Mouse (Mus musculus) forebrain, embryonic 16.5 days (tissue): ENCODE data around the gene 2410004B18Rik. TPM values are rescaled to one million over a fixed set of nuclear protein-coding genes. Genes with fewer than 3 reads are reported as not detected.
A peak's percentile ranks its signal among the peaks of the same experiment; 100 is the strongest.

Source experiments
- ATAC-seq: fragments of 200-750 bp; cut with Nextera tagmentation; 2 replicates; pipeline ENCODE4 v1.8.0; 2017; ENCODE audit warnings: mild to moderate bottlenecking, moderate library complexity
- H3K27ac ChIP-seq: fragments of 300-500 bp; sonication (generic); 2 replicates; pipeline ENCODE4 v1.5.1; 2014; ENCODE audit warnings: low read length, control low read depth
- H3K27me3 ChIP-seq: fragments of 300-500 bp; sonication (generic); replicated peaks from 2 replicates; pipeline ENCODE4 v1.6.1; 2014; ENCODE audit warnings: low read length; ENCODE audit not compliant: control insufficient read depth, insufficient read depth
- H3K36me3 ChIP-seq: fragments of 300-500 bp; sonication (generic); 2 replicates; pipeline ENCODE4 v1.6.1; 2014; ENCODE audit not compliant: control insufficient read depth, insufficient read depth
- H3K4me1 ChIP-seq: fragments of 300-500 bp; sonication (generic); replicated peaks from 2 replicates; pipeline ENCODE4 v1.6.1; 2014; ENCODE audit warnings: low read length; ENCODE audit not compliant: control insufficient read depth, insufficient read depth
- H3K4me2 ChIP-seq: fragments of 300-500 bp; sonication (generic); 2 replicates; pipeline ENCODE4 v1.6.1; 2014; ENCODE audit warnings: mild to moderate bottlenecking, low read length, control low read depth
- H3K4me3 ChIP-seq: fragments of 300-500 bp; sonication (generic); replicated peaks from 2 replicates; pipeline ENCODE4 v1.5.1; 2014; ENCODE audit warnings: mild to moderate bottlenecking, low read length, control low read depth
- H3K9ac ChIP-seq: fragments of 300-500 bp; sonication (generic); replicated peaks from 2 replicates; pipeline ENCODE4 v1.6.1; 2014; ENCODE audit warnings: low read depth, low read length, control low read depth
- H3K9me3 ChIP-seq: fragments of 300-500 bp; sonication (generic); 2 replicates; pipeline ENCODE4 v1.6.1; 2016; ENCODE audit warnings: low read length; ENCODE audit not compliant: control insufficient read depth
- WGBS: fragments of 180-500 bp; shearing (Covaris S2); extraction: QIAGEN DNeasy Blood & Tissue Kit; methylation state at CpG from one replicate; pipeline ENCODE4 v1.1.7; 2014; 5-methylcytosine and 5-hydroxymethylcytosine counted together
- polyA plus RNA-seq: library from polyadenylated mRNA; unstranded; fragments of >200 nt; fragmentation: Nextera tagmentation; extraction: Ambion mirVana; gene quantifications from 2 replicates; pipeline ENCODE4 v1.2.1, GENCODE M21; 2015

The 2410004B18Rik gene
- polyA plus RNA-seq, 1 experiment from 2014 or later, result 75.8 TPM

DNA sequence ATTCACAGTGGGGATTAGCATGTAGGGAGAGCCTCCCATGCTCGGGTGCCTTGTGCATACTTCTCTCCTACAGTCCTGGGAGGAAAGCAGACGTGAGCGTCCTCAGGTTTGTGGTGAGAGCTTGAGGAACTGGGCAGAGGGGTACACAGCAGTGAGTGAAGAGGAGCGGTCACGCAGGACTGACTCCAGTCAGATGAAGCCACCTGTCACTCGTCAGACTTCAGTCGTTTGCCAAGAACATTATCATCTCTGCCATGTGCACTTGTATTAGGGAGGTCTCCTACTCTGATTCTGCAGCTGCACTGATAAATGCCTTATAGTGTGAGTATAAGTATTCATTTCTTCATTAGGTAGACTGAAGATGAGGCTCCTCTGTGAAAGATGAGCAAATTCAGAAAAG is 6.5 kb downstream of the 2410004B18Rik start:
- Histone ChIP-seq H3K27me3 (no peaks in the 10 kb centered on the region), H3K27ac (no peak overlapping the region), H3K9ac (no peak overlapping the region), H3K4me2 (no peak overlapping the region), H3K4me1 (peaks cover 25% of the 10 kb centered on the region), H3K36me3 (peaks cover 11% of the 10 kb centered on the region), H3K9me3 (no peaks in the 10 kb centered on the region), H3K4me3 (no peak overlapping the region)
- WGBS, result 87% methylated on average over 7 of the region's 7 CpGs
- no peak for ATAC-seq

GRCm38 (mm10) chr3:145945904-145946303 is 8.1 kb downstream of the 2410004B18Rik start:
- Histone ChIP-seq H3K9ac (no peak overlapping the region), H3K27me3 (peaks cover 2% of the 10 kb centered on the region), H3K4me2 (no peak overlapping the region), H3K9me3 (no peaks in the 10 kb centered on the region), H3K36me3 (peaks cover 8% of the 10 kb centered on the region), H3K4me1 (peaks cover 18% of the 10 kb centered on the region), H3K27ac (no peak overlapping the region), H3K4me3 (no peak overlapping the region)
- WGBS, result 89% methylated on average over 3 of the region's 3 CpGs
- ATAC-seq, result no peak

DNA sequence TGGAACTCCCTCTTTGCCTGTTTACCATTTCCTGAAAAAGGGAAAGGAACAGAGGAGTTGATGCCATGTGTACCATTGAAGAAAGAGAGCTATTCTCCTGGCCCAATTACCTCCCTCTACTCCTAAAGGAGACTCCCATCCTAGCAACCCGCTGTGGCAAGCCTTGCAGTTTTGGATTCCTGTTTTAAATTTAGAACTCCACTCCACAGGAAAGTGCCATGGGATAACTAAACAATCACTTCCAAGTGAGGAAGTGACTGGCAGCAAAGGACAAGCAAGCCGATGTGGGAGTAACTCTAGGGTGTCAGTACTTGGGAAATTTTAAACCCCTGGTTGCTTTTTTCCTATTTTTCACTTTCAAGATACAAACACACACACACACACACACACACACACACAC is 8.8 kb downstream of the 2410004B18Rik start:
- Histone ChIP-seq H3K4me3 (no peak overlapping the region), H3K27ac (no peak overlapping the region), H3K36me3 (peaks cover 8% of the 10 kb centered on the region), H3K4me2 (no peak overlapping the region), H3K4me1 (peaks cover 13% of the 10 kb centered on the region), H3K27me3 (peaks cover 2% of the 10 kb centered on the region), H3K9ac (no peak overlapping the region), H3K9me3 (no peaks in the 10 kb centered on the region)
- WGBS, result 64% methylated on average over 2 of the region's 2 CpGs
- no peak for ATAC-seq

- ATAC-seq, result peak; percentile 62
These were observed 9.9 kb downstream of the 2410004B18Rik start for GRCm38 (mm10) chr3:145947539-145948204.

GRCm38 (mm10) chr3:145950034-145950814 is 12.4 kb downstream of the 2410004B18Rik start:
- WGBS, result 7% methylated on average over 15 of the region's 15 CpGs
- peak; percentile 87 for ATAC-seq
- Histone ChIP-seq H3K36me3 (no peaks in the 10 kb centered on the region), H3K9ac (no peak overlapping the region), H3K27ac (no peak overlapping the region), H3K9me3 (no peaks in the 10 kb centered on the region), H3K27me3 (peaks cover 2% of the 10 kb centered on the region), H3K4me3 (peak overlapping the region; percentile 5), H3K4me1 (peaks cover 5% of the 10 kb centered on the region), H3K4me2 (peak overlapping the region; percentile 43)

More at GRCm38 (mm10) chr3:145947539-145948204, 9.9 kb downstream of the 2410004B18Rik start:
- WGBS, result 15% methylated on average over 6 of the region's 6 CpGs
- H3K4me2 ChIP-seq, result no peak overlapping the region
- H3K27ac ChIP-seq, result no peak overlapping the region
- no peak overlapping the region for H3K4me3 ChIP-seq
- H3K9me3 ChIP-seq, result no peaks in the 10 kb centered on the region
- no peak overlapping the region for H3K9ac ChIP-seq
- peaks cover 2% of the 10 kb centered on the region for H3K27me3 ChIP-seq
- H3K4me1 ChIP-seq, result peaks cover 7% of the 10 kb centered on the region
- peaks cover 8% of the 10 kb centered on the region for H3K36me3 ChIP-seq

DNA sequence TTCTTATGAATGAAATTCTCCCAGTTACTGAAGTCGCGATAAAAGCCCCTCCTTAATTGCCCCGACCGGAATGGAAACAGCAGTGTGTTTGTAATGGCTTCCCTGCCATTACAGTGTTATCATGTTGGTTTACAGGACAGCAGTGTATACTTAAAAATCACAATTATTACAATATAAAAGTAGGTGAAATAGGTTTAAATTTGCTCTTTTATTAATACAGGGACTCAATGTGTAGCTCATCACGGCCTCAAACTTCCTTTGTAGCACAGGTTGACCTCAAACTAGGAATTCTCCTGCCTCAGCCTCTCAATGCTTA is 13.0 kb downstream of the 2410004B18Rik start:
- no peak overlapping the region for H3K4me2 ChIP-seq
- no peak overlapping the region for H3K27ac ChIP-seq
- H3K27me3 ChIP-seq, result peaks cover 2% of the 10 kb centered on the region
- WGBS, result 41% methylated on average over 5 of the region's 5 CpGs
- ATAC-seq, result no peak
- no peaks in the 10 kb centered on the region for H3K36me3 ChIP-seq
- H3K9me3 ChIP-seq, result no peaks in the 10 kb centered on the region
- peaks cover 5% of the 10 kb centered on the region for H3K4me1 ChIP-seq
- no peak overlapping the region for H3K9ac ChIP-seq
- no peak overlapping the region for H3K4me3 ChIP-seq

DNA sequence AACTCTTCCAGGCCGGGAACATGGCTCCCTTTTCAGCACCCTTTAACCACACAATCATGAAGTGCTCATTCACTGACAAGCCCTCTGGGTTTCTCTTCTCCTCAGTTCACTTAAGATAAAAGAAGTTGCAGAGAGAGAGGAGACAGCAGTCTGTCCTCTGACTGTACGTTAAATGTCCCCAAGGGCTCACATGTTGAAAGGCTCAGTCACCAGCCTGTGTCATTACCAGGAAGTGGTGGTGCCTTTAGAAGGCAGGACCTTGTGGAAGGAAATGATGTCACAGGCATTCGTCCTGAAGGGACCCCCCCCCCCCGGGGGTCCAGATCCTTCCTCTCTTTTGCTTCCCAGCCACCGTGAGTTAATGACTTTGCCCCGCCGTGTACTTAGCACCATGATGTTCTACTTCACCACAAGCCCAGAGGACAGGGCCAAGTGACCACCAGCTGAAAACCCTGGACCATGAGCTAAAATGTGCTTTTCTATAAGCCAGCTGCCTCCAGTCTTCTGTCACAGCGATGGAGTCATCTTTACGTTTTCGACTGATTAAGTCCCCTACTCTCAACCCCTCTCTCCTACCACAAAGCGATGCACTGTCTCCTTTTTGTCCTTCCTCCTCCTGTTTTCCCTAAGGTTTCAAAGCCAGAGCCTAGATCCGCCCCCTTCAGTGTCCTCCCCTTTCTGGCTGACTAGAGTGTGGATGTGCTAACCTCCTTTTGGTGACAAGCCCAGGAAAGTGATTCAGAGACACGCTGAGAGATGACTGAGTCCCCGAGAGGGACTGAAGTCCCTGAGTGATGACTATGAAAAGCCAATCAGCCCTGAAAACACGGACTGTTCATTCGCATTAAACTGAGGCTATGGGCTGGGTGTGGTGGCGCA is 13.7 kb downstream of the 2410004B18Rik start:
- Histone ChIP-seq H3K4me3 (no peak overlapping the region), H3K27me3 (peaks cover 2% of the 10 kb centered on the region), H3K27ac (no peak overlapping the region), H3K9ac (no peak overlapping the region), H3K4me2 (no peak overlapping the region), H3K36me3 (no peaks in the 10 kb centered on the region), H3K4me1 (peaks cover 5% of the 10 kb centered on the region), H3K9me3 (no peaks in the 10 kb centered on the region)
- no peak for ATAC-seq
- 76% methylated on average over 17 of the region's 17 CpGs for WGBS

GRCm38 (mm10) chr3:145952945-145953344 is 15.1 kb downstream of the 2410004B18Rik start:
- no peak for ATAC-seq
- H3K4me3 ChIP-seq, result no peak overlapping the region
- peaks cover 2% of the 10 kb centered on the region for H3K27me3 ChIP-seq
- H3K27ac ChIP-seq, result no peak overlapping the region
- H3K4me2 ChIP-seq, result no peak overlapping the region
- H3K4me1 ChIP-seq, result peaks cover 5% of the 10 kb centered on the region
- WGBS, result 91% methylated on average over 7 of the region's 7 CpGs
- H3K9me3 ChIP-seq, result no peaks in the 10 kb centered on the region; the same call in 1 of the 2 replicates
- no peaks in the 10 kb centered on the region for H3K36me3 ChIP-seq
- H3K9ac ChIP-seq, result no peak overlapping the region

GRCm38 (mm10) chr3:145953411-145953810 is 15.6 kb downstream of the 2410004B18Rik start:
- WGBS, result 75% methylated on average over 2 of the region's 2 CpGs
- Histone ChIP-seq H3K27me3 (peaks cover 2% of the 10 kb centered on the region), H3K4me1 (peaks cover 5% of the 10 kb centered on the region), H3K9me3 (no peaks in the 10 kb centered on the region; the same call in 1 of the 2 replicates), H3K27ac (no peak overlapping the region), H3K4me3 (no peak overlapping the region), H3K36me3 (no peaks in the 10 kb centered on the region), H3K4me2 (no peak overlapping the region), H3K9ac (no peak overlapping the region)
- no peak for ATAC-seq
